Mouse (Mus musculus) limb, embryonic 14.5 days (tissue): Measurements from ENCODE around the gene Lrrc66. TPM values are rescaled to one million over a fixed set of nuclear protein-coding genes. Genes with fewer than 3 reads are reported as not detected.

Experiments
- ATAC-seq: fragments of 200-750 bp; cut with Nextera tagmentation; 2 replicates; pipeline ENCODE4 v1.8.0; 2017; ENCODE audit warnings: low read depth, moderate number of reproducible peaks, moderate TSS enrichment; ENCODE audit not compliant: low FRiP score
- DNase-seq: peaks from one replicate; pipeline ENCODE4 v3.0.0-alpha.2; 2015; ENCODE audit warnings: low spot score
- H3K27ac ChIP-seq: fragments of 300-500 bp; sonication (generic); replicated peaks from 2 replicates; pipeline ENCODE4 v1.5.1; 2014; ENCODE audit warnings: low read depth, mild to moderate bottlenecking, low read length, moderate library complexity, mixed read lengths
- H3K27me3 ChIP-seq: fragments of 300-500 bp; sonication (generic); 2 replicates; pipeline ENCODE4 v1.6.1; 2014; ENCODE audit warnings: low read length, mixed read lengths; ENCODE audit not compliant: control insufficient read depth, insufficient read depth
- H3K36me3 ChIP-seq: fragments of 300-500 bp; sonication (generic); 2 replicates; pipeline ENCODE4 v1.6.1; 2014; ENCODE audit warnings: mild to moderate bottlenecking, low read length, moderate library complexity, mixed read lengths; ENCODE audit not compliant: control insufficient read depth, insufficient read depth
- H3K4me1 ChIP-seq: fragments of 300-500 bp; sonication (generic); 2 replicates; pipeline ENCODE4 v1.6.1; 2014; ENCODE audit warnings: antibody characterized with exemption, low read length, mixed read lengths; ENCODE audit not compliant: control insufficient read depth, insufficient read depth
- H3K4me2 ChIP-seq: fragments of 300-500 bp; sonication (generic); replicated peaks from 2 replicates; pipeline ENCODE4 v1.6.1; 2014; ENCODE audit warnings: low read depth, mild to moderate bottlenecking, low read length, moderate library complexity; ENCODE audit not compliant: severe bottlenecking
- H3K4me3 ChIP-seq: fragments of 300-500 bp; sonication (generic); replicated peaks from 2 replicates; pipeline ENCODE4 v1.5.1; 2014; ENCODE audit warnings: low read length
- H3K9ac ChIP-seq: fragments of 300-500 bp; sonication (generic); 2 replicates; pipeline ENCODE4 v1.6.1; 2014; ENCODE audit warnings: mild to moderate bottlenecking, low read depth, low read length, moderate library complexity; ENCODE audit not compliant: severe bottlenecking
- H3K9me3 ChIP-seq: fragments of 300-500 bp; sonication (generic); 2 replicates; pipeline ENCODE4 v1.6.1; 2016; ENCODE audit warnings: low read length; ENCODE audit not compliant: control insufficient read depth
- POLR2A ChIP-seq: fragments of 200-500 bp; IDR thresholded peaks from 2 replicates; pipeline ENCODE4 v1.8.0; 2012; ENCODE audit warnings: inconsistent platforms, mild to moderate bottlenecking, moderate library complexity, borderline replicate concordance; ENCODE audit not compliant: insufficient read depth, insufficient read length; ENCODE audit errors: extremely low read depth
- WGBS: fragments of 180-500 bp; shearing (Covaris S2); extraction: QIAGEN DNeasy Blood & Tissue Kit; methylation state at CpG from one replicate; pipeline ENCODE4 v1.1.7; 2014; 5-methylcytosine and 5-hydroxymethylcytosine counted together
- polyA plus RNA-seq, 2 experiments: library from polyadenylated mRNA; depleted of rRNA in 1 of 2; stranded (reverse) in 1 of 2; unstranded in 1 of 2; fragments of >200 nt; fragmentation: Nextera tagmentation in 1 of 2; extraction: Ambion mirVana in 1 of 2; gene quantifications; 2 replicates each; pipeline versions ENCODE4 v1.2.1 to v1.2.3; 2012 to 2014

Gene Lrrc66
- polyA plus RNA-seq, 2 experiments: 0.11 TPM; not detected in 1

DNA sequence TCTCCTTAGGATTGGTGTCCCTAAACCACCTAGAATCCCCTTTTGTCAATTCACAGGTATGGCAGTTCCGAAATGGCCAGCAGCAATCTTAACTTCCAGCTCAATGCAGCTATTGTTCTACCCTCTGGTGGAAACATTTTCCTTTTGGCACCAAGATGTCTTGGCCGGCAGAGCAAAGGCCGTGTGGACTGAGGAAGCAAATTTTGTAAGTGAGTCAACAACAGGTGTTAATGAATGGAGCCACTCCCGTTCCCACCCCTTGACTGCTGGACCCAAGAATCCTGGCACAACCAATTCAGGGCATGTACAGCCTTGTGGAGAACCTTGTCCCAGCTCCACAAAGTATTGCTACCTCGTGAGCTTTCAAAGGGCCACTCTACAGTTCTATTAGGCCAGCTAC, 66.2 kb downstream of the Lrrc66 start:
- H3K4me1 ChIP-seq: no peaks in the 10 kb centered on the region
- no peaks in the 10 kb centered on the region for H3K9me3 ChIP-seq
- 70% methylated on average over 5 of the region's 5 CpGs for WGBS
- no peak overlapping the region for H3K27ac ChIP-seq
- H3K9ac ChIP-seq: no peak overlapping the region
- TF ChIP-seq POLR2A: no peak
- H3K36me3 ChIP-seq: no peaks in the 10 kb centered on the region
- no peaks in the 10 kb centered on the region for H3K27me3 ChIP-seq
- DNase-seq (no peak), ATAC-seq (no peak)
- H3K4me2 ChIP-seq: no peak overlapping the region
- H3K4me3 ChIP-seq: no peak overlapping the region

DNA sequence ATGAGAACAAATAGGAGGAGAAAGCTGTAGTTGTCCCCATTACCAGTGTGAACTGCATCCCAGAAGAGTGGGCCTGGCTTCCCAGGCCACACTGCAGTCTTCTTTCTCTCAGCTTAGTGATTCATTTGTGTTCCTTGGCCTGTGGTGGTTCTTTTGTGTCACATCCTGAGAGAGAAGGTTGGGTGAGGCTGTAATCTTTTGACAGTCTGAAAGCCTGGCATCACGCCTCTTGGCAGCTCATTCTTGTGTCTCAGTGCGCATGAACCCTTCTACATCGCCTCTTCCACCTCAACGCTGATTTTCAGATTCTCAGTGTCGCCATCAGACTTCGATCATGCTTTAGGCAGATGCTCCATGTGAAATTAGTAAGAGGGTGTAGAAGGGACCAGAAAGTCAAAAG, 68.3 kb downstream of the Lrrc66 start:
- no peak overlapping the region for H3K4me3 ChIP-seq
- peaks cover 9% of the 10 kb centered on the region for H3K36me3 ChIP-seq
- no peak for ATAC-seq
- H3K27me3 ChIP-seq: no peaks in the 10 kb centered on the region
- H3K27ac ChIP-seq: no peak overlapping the region
- WGBS: 94% methylated on average over 6 of the region's 6 CpGs
- TF ChIP-seq POLR2A: no peak
- DNase-seq: no peak
- H3K4me2 ChIP-seq: no peak overlapping the region
- H3K9me3 ChIP-seq: no peaks in the 10 kb centered on the region
- H3K9ac ChIP-seq: no peak overlapping the region
- no peaks in the 10 kb centered on the region for H3K4me1 ChIP-seq

DNA sequence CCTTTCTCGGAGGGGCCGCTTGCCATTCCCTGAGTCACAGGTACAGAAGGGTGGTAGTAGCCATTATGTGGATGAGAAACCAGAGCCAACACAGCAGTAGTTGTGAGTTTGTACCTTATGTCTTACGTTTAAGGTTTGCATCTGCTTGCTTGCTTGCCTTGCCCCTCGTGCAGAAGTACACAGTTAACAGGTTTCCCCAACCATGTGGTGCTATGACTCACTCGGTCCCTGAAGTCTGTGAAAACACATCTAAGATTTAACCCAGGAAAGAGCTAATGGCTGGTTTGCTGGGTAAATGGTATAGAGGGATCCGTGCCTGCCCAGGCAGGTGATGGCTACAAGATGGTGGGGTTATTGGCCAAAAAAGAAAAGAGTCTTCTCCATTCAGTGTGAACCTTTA, 73.6 kb downstream of the Lrrc66 start:
- no peaks in the 10 kb centered on the region for H3K27me3 ChIP-seq
- H3K36me3 ChIP-seq: peaks cover 24% of the 10 kb centered on the region
- H3K9me3 ChIP-seq: no peaks in the 10 kb centered on the region
- TF ChIP-seq POLR2A: no peak
- whole genome bisulfite sequencing: 89% methylated on average over 6 of the region's 6 CpGs
- DNase-seq (no peak), ATAC-seq (no peak)
- no peaks in the 10 kb centered on the region for H3K4me1 ChIP-seq
- no peak overlapping the region for H3K9ac ChIP-seq
- no peak overlapping the region for H3K27ac ChIP-seq
- no peak overlapping the region for H3K4me3 ChIP-seq
- no peak overlapping the region for H3K4me2 ChIP-seq

DNA sequence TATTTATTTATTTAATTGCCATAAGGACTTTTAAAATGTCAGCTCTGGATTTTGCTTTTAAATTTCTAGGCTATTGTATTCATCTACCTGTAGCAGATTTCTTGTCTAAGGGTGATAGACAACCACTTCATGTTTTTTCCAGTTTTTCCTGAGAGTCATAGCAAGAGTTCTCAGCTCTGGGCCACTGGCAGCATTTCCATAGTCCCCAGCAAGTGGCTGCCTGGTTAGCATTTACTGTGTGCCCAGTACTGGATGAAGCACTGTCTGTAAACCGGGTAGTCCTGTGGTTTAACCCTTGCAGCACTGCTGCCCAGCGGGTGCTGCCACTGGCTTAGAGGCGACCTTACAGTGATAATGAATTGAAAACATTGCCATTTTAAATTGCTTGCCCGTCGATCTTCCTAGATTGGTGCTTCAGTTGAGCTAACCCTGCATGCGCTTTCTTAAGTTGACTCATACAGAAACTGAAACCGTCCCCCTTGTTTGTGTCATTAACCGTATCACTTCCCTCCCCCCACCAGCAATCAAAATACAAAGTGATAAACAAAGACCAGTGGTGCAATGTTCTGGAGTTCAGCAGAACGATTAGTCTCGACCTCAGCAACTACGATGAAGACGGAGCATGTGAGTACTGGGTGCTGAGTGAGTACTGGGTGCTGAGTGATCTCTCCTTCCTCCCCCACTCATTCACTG, 75.4 kb downstream of the Lrrc66 start:
- Histone ChIP-seq H3K4me2 (no peak overlapping the region), H3K4me3 (no peak overlapping the region), H3K9me3 (no peaks in the 10 kb centered on the region), H3K27me3 (no peaks in the 10 kb centered on the region), H3K9ac (no peak overlapping the region), H3K27ac (no peak overlapping the region), H3K36me3 (peaks cover 25% of the 10 kb centered on the region), H3K4me1 (no peaks in the 10 kb centered on the region)
- ATAC-seq (no peak), DNase-seq (no peak)
- WGBS: 80% methylated on average over 12 of the region's 12 CpGs
- no peak for TF ChIP-seq POLR2A

Other genes starting within 250 kb of the Lrrc66 start
- 0.35 and 0.45 TPM in 2 replicates for gene Cwh43, start 226.5 kb downstream of the Lrrc66 start, polyA plus RNA-seq (2012; rRNA removed)
- gene Cwh43, start 226.5 kb downstream of the Lrrc66 start, polyA plus RNA-seq (2014; fragmentation: Nextera tagmentation; extraction: Ambion mirVana): 0.70 and 1.4 TPM in 2 replicates
- gene Dcun1d4, start 151.5 kb downstream of the Lrrc66 start, polyA plus RNA-seq (2012; rRNA removed): 19.4 and 19.9 TPM in 2 replicates
- 27.0 and 34.2 TPM in 2 replicates for gene Dcun1d4, start 151.5 kb downstream of the Lrrc66 start, polyA plus RNA-seq (2014; fragmentation: Nextera tagmentation; extraction: Ambion mirVana)
- 33.4 and 38.6 TPM in 2 replicates for gene Sgcb, start 15.3 kb upstream of the Lrrc66 start, polyA plus RNA-seq (2012; rRNA removed)
- 48.0 and 49.7 TPM in 2 replicates for gene Sgcb, start 15.3 kb upstream of the Lrrc66 start, polyA plus RNA-seq (2014; fragmentation: Nextera tagmentation; extraction: Ambion mirVana)
- gene Spata18, start 18.9 kb upstream of the Lrrc66 start, polyA plus RNA-seq (2012; rRNA removed): 2.0 and 2.5 TPM in 2 replicates
- gene Spata18, start 18.9 kb upstream of the Lrrc66 start, polyA plus RNA-seq (2014; fragmentation: Nextera tagmentation; extraction: Ambion mirVana): 1.4 and 1.8 TPM in 2 replicates